Mouse (Mus musculus): ENCODE measurements around the gene 9230112D13Rik. TPM values are rescaled to one million over a fixed set of nuclear protein-coding genes. Genes with fewer than 3 reads are reported as not detected.

9230112D13Rik gene
- polyA plus RNA-seq, 1 experiment from 2014 or later, result not detected

- DNase-seq (ENCODE audit: low spot score), result no peak
- no peaks in the 10 kb centered on the region for H3K36me3 ChIP-seq
- H3K4me3 ChIP-seq, result no peak overlapping the region
- WGBS, result 75% methylated on average over 13 of the region's 13 CpGs
- H3K27ac ChIP-seq (replicated peaks), result peak overlapping the region; percentile 39; the same call in 1 of the 2 replicates
- H3K4me1 ChIP-seq, result no peaks in the 10 kb centered on the region
- H3K27me3 ChIP-seq (ENCODE audit: low read depth, poor library complexity, severe bottlenecking), result peaks cover 4% of the 10 kb centered on the region; the same call in 1 of the 2 replicates
- no peaks in the 10 kb centered on the region for H3K9me3 ChIP-seq (replicated peaks)
Observed at GRCm38 (mm10) chr14:34555211-34555610, 32.6 kb upstream of the 9230112D13Rik start.

GRCm38 (mm10) chr14:34554047-34554446 lies 31.4 kb upstream of the 9230112D13Rik start:
- H3K27me3 ChIP-seq (ENCODE audit: low read depth, poor library complexity, severe bottlenecking), result peaks cover 4% of the 10 kb centered on the region; the same call in 1 of the 2 replicates
- no peak for DNase-seq (ENCODE audit: low spot score)
- H3K4me3 ChIP-seq, result no peak overlapping the region
- WGBS, result 80% methylated on average over 3 of the region's 3 CpGs
- H3K36me3 ChIP-seq, result no peaks in the 10 kb centered on the region
- H3K4me1 ChIP-seq, result peaks cover 6% of the 10 kb centered on the region; the same call in 1 of the 2 replicates
- H3K27ac ChIP-seq (replicated peaks), result no peak overlapping the region
- no peaks in the 10 kb centered on the region for H3K9me3 ChIP-seq (replicated peaks)

GRCm38 (mm10) chr14:34553470-34553869 lies 30.9 kb upstream of the 9230112D13Rik start:
- no peak for DNase-seq (ENCODE audit: low spot score)
- Histone ChIP-seq H3K4me1 (peaks cover 8% of the 10 kb centered on the region), H3K36me3 (no peaks in the 10 kb centered on the region), H3K9me3 (replicated peaks) (no peaks in the 10 kb centered on the region), H3K4me3 (no peak overlapping the region), H3K27ac (replicated peaks) (no peak overlapping the region), H3K27me3 (ENCODE audit: low read depth, poor library complexity, severe bottlenecking) (peaks cover 6% of the 10 kb centered on the region; the same call in 1 of the 2 replicates)
- 87% methylated on average over 6 of the region's 6 CpGs for WGBS

- no peaks in the 10 kb centered on the region for H3K9me3 ChIP-seq (replicated peaks)
- 85% methylated on average over 5 of the region's 5 CpGs for WGBS
- H3K36me3 ChIP-seq, result no peaks in the 10 kb centered on the region
- H3K4me1 ChIP-seq, result peaks cover 15% of the 10 kb centered on the region
- no peak for DNase-seq (ENCODE audit: low spot score)
- H3K27me3 ChIP-seq (ENCODE audit: low read depth, poor library complexity, severe bottlenecking), result peaks cover 19% of the 10 kb centered on the region
- H3K27ac ChIP-seq (replicated peaks), result no peak overlapping the region
- H3K4me3 ChIP-seq, result no peak overlapping the region
Observed at GRCm38 (mm10) chr14:34552226-34552625, 29.6 kb upstream of the 9230112D13Rik start.

DNA sequence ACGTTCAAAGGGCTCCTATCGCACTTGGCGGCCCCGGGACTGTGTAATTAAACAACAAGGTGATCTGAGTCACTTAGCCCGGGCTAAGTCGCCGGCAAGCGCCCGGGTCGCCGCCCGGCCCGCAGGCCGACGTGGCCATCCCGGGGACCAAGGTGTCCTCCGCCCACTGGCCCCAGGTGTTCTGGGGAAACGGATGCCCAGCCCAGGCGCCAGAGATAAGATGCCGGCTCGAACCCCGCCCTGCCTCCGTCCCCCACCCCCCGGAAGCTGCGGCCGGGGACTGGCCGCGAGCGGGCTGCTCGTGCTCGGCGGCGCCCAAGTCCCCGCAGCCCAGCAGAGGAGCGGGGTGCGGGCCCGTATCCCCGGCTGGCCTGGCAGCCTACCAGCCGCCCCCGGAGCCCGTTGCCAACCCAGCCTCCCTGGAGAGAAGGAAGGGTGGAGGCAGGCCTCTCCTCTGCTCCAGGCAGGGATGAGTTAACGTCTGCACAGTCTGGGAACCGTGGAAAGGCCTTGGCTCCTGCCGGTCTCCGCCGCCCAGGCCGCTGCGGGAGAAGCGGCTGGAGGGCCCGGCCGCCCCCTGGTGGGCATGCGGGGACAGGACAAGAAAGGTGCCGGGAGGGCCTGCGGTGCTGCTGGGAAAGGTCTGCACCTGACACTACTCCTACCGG lies 26.5 kb upstream of the 9230112D13Rik start:
- under 1% methylated on average over 55 of the region's 55 CpGs for WGBS
- peaks cover 44% of the 10 kb centered on the region for H3K27me3 ChIP-seq (ENCODE audit: low read depth, poor library complexity, severe bottlenecking)
- peaks cover 15% of the 10 kb centered on the region for H3K4me1 ChIP-seq
- no peaks in the 10 kb centered on the region for H3K9me3 ChIP-seq (replicated peaks)
- DNase-seq (ENCODE audit: low spot score), result peak; percentile 90
- peak overlapping the region; percentile 93 for H3K27ac ChIP-seq (replicated peaks)
- peak overlapping the region; percentile 86 for H3K4me3 ChIP-seq
- no peaks in the 10 kb centered on the region for H3K36me3 ChIP-seq

GRCm38 (mm10) chr14:34548391-34549001 lies 25.9 kb upstream of the 9230112D13Rik start:
- Histone ChIP-seq H3K4me3 (peak overlapping the region; percentile 86), H3K27me3 (ENCODE audit: low read depth, poor library complexity, severe bottlenecking) (peaks cover 50% of the 10 kb centered on the region), H3K36me3 (no peaks in the 10 kb centered on the region), H3K9me3 (replicated peaks) (no peaks in the 10 kb centered on the region), H3K27ac (replicated peaks) (peak overlapping the region; percentile 93), H3K4me1 (peaks cover 15% of the 10 kb centered on the region)
- DNase-seq (ENCODE audit: low spot score), result peak; percentile 72
- WGBS, result under 1% methylated on average over 27 of the region's 27 CpGs

- 88% methylated on average over 2 of the region's 2 CpGs for WGBS
- H3K27ac ChIP-seq (replicated peaks), result no peak overlapping the region
- peaks cover 60% of the 10 kb centered on the region for H3K27me3 ChIP-seq (ENCODE audit: low read depth, poor library complexity, severe bottlenecking)
- H3K36me3 ChIP-seq, result no peaks in the 10 kb centered on the region
- H3K9me3 ChIP-seq (replicated peaks), result no peaks in the 10 kb centered on the region
- no peak for DNase-seq (ENCODE audit: low spot score)
- peaks cover 19% of the 10 kb centered on the region for H3K4me1 ChIP-seq
- no peak overlapping the region for H3K4me3 ChIP-seq
Observed at GRCm38 (mm10) chr14:34544545-34544944, 21.9 kb upstream of the 9230112D13Rik start.

- no peak overlapping the region for H3K27ac ChIP-seq (replicated peaks)
- no peak overlapping the region for H3K4me3 ChIP-seq
- H3K4me1 ChIP-seq, result peaks cover 14% of the 10 kb centered on the region
- H3K27me3 ChIP-seq (ENCODE audit: low read depth, poor library complexity, severe bottlenecking), result peaks cover 60% of the 10 kb centered on the region
- no peaks in the 10 kb centered on the region for H3K9me3 ChIP-seq (replicated peaks)
- WGBS, result 83% methylated on average over 6 of the region's 6 CpGs
- no peaks in the 10 kb centered on the region for H3K36me3 ChIP-seq
- no peak for DNase-seq (ENCODE audit: low spot score)
Observed at GRCm38 (mm10) chr14:34544001-34544400, 21.4 kb upstream of the 9230112D13Rik start.

DNA sequence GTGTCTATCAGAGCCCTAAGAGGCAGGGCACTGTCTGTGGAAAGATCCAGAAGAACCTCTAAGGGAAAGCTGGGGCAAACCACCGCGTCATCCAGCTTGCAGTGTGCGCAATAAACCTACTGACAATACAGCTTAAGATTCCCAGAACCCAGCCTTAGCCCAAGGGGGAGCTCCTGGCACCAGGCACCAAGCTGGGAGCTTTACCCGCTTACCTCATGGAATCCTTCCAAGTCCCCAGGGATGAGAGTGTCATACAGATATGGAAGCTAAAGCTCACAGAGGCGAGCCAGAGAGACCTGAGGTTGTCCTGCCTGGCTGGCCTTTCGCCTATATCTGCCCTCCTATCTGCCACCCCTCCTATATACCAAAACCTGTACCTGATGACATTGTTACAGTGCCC lies 21.0 kb upstream of the 9230112D13Rik start:
- 70% methylated on average over 6 of the region's 6 CpGs for WGBS
- Histone ChIP-seq H3K27me3 (ENCODE audit: low read depth, poor library complexity, severe bottlenecking) (peaks cover 60% of the 10 kb centered on the region), H3K36me3 (no peaks in the 10 kb centered on the region), H3K27ac (replicated peaks) (no peak overlapping the region), H3K4me3 (no peak overlapping the region), H3K4me1 (peaks cover 14% of the 10 kb centered on the region), H3K9me3 (replicated peaks) (no peaks in the 10 kb centered on the region)
- no peak for DNase-seq (ENCODE audit: low spot score)

DNA sequence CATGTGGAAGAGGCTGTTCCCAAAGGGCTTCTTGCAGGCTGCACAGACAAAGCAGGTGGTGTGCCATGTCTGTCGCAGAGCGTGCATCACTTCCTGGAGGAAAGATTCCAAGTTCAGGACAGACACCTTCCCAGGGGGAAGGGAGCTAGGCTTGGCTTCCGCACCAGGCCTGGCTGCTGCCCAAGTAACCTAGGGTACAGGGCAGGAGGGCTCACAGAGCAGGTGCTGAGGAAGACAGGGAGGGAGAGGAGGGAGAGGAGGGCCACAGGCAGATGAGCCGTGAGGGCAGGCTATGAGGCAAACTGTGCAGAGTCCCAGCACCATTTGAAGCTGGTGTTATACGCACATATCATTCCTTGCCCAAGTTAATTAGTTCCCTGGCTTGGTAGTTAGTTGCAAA lies 19.3 kb upstream of the 9230112D13Rik start:
- no peak overlapping the region for H3K4me3 ChIP-seq

GRCm38 (mm10) chr14:34540685-34541162 lies 18.1 kb upstream of the 9230112D13Rik start:
- H3K36me3 ChIP-seq, result no peaks in the 10 kb centered on the region
- H3K4me3 ChIP-seq, result peak overlapping the region; percentile 26
- H3K27ac ChIP-seq (replicated peaks), result peak overlapping the region; percentile 42; the same call in 1 of the 2 replicates
- WGBS, result 12% methylated on average over 17 of the region's 17 CpGs
- H3K4me1 ChIP-seq, result peaks cover 5% of the 10 kb centered on the region
- peaks cover 33% of the 10 kb centered on the region for H3K27me3 ChIP-seq (ENCODE audit: low read depth, poor library complexity, severe bottlenecking)
- peak; percentile 26 for DNase-seq (ENCODE audit: low spot score)
- no peaks in the 10 kb centered on the region for H3K9me3 ChIP-seq (replicated peaks)

More for the DNA sequence above, 19.3 kb upstream of the 9230112D13Rik start:
- no peaks in the 10 kb centered on the region for H3K9me3 ChIP-seq (replicated peaks)
- 92% methylated on average over 5 of the region's 5 CpGs for WGBS
- no peak overlapping the region for H3K27ac ChIP-seq (replicated peaks)
- no peaks in the 10 kb centered on the region for H3K36me3 ChIP-seq
- H3K27me3 ChIP-seq (ENCODE audit: low read depth, poor library complexity, severe bottlenecking), result peaks cover 43% of the 10 kb centered on the region
- peaks cover 5% of the 10 kb centered on the region for H3K4me1 ChIP-seq
- no peak for DNase-seq (ENCODE audit: low spot score)

DNA sequence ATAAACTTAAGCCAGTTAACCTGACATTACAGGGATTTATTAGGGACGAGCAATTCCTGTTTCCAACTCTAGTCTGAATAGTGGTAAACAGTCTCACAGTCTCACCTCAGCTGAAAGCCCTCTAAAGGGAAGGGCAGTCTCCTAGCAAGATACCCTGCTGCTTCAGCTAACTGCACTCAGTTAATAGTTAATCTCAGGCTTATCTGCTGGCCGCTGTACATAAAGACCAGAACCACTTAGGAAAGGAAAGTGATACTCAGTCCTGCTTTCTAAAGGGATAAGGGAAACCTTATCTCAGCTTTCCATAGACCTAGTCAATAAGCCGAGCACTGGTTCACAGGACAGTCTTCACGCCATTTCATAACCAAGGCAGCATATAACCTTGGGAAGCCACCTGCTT lies 13.3 kb upstream of the 9230112D13Rik start:
- Histone ChIP-seq H3K27ac (replicated peaks) (no peak overlapping the region), H3K4me1 (peaks cover 4% of the 10 kb centered on the region), H3K36me3 (no peaks in the 10 kb centered on the region), H3K9me3 (replicated peaks) (no peaks in the 10 kb centered on the region), H3K4me3 (no peak overlapping the region), H3K27me3 (ENCODE audit: low read depth, poor library complexity, severe bottlenecking) (0 out of 2 replicates have a peak, but pooled peaks cover 4% of the 10 kb centered on the region)
- 78% methylated on average over 4 of the region's 4 CpGs for WGBS
- no peak for DNase-seq (ENCODE audit: low spot score)

- Histone ChIP-seq H3K27me3 (ENCODE audit: low read depth, poor library complexity, severe bottlenecking) (peaks cover 10% of the 10 kb centered on the region; the same call in 1 of the 2 replicates), H3K36me3 (no peaks in the 10 kb centered on the region), H3K27ac (replicated peaks) (no peak overlapping the region), H3K4me1 (no peaks in the 10 kb centered on the region), H3K9me3 (replicated peaks) (peaks cover 9% of the 10 kb centered on the region; the same call in 1 of the 2 replicates), H3K4me3 (no peak overlapping the region)
- WGBS, result 87% methylated on average over 5 of the region's 5 CpGs
- no peak for DNase-seq (ENCODE audit: low spot score)
Observed at GRCm38 (mm10) chr14:34533537-34533936, 10.9 kb upstream of the 9230112D13Rik start.
